Mouse (Mus musculus): Measurements from ENCODE around the gene Elovl3.
A peak's percentile ranks its signal among the peaks of the same experiment; 100 is the strongest.
"Not testable (repeated sequence)": the region's sequence is repeated elsewhere in the genome, so short reads cannot be mapped to it uniquely, and the experiment has no call there.

Elovl3 gene

GRCm38 (mm10) chr19:46131694-46132525 is at the start of gene Elovl3:
Elovl3 (plus strand) TSS chr19:46131897.
- DNase-seq, result peak; percentile 65

GRCm38 (mm10) chr19:46085185-46085584 is 46.5 kb upstream of the Elovl3 start:
- DNase-seq, result no peak

- DNase-seq, result peak; percentile 77
Measured at GRCm38 (mm10) chr19:46086337-46086736, 45.4 kb upstream of the Elovl3 start.

- no peak for DNase-seq
Measured at GRCm38 (mm10) chr19:46087871-46088270, 43.8 kb upstream of the Elovl3 start.

GRCm38 (mm10) chr19:46091641-46092040 is 40.1 kb upstream of the Elovl3 start:
- no peak for DNase-seq

- DNase-seq, result no peak
Measured at GRCm38 (mm10) chr19:46094144-46094543, 37.6 kb upstream of the Elovl3 start.

- no peak for DNase-seq
Measured at GRCm38 (mm10) chr19:46095291-46095690, 36.4 kb upstream of the Elovl3 start.

- no peak for DNase-seq
Measured at GRCm38 (mm10) chr19:46096396-46096795, 35.3 kb upstream of the Elovl3 start.

- DNase-seq, result no peak
Measured at GRCm38 (mm10) chr19:46099561-46099960, 32.1 kb upstream of the Elovl3 start.

- DNase-seq, result no peak
Measured at GRCm38 (mm10) chr19:46103437-46104186, 28.1 kb upstream of the Elovl3 start.

GRCm38 (mm10) chr19:46104187-46104557 is 27.5 kb upstream of the Elovl3 start:
- DNase-seq, result no peak

- DNase-seq, result no peak
Measured at GRCm38 (mm10) chr19:46110214-46110613, 21.5 kb upstream of the Elovl3 start.

- no peak for DNase-seq
Measured at GRCm38 (mm10) chr19:46110781-46111180, 20.9 kb upstream of the Elovl3 start.

- DNase-seq, result no peak
Measured at GRCm38 (mm10) chr19:46114617-46115016, 17.1 kb upstream of the Elovl3 start.

- DNase-seq, result no peak
Measured at GRCm38 (mm10) chr19:46119458-46119857, 12.2 kb upstream of the Elovl3 start.

- DNase-seq, result no peak
Measured at GRCm38 (mm10) chr19:46120872-46121271, 10.8 kb upstream of the Elovl3 start.

- no peak for DNase-seq
Measured at GRCm38 (mm10) chr19:46123876-46124275, 7.8 kb upstream of the Elovl3 start.

GRCm38 (mm10) chr19:46124651-46125050 is 7.0 kb upstream of the Elovl3 start:
- DNase-seq, result no peak

- DNase-seq, result no peak
Measured at GRCm38 (mm10) chr19:46126301-46126700, 5.4 kb upstream of the Elovl3 start.

- DNase-seq, result not testable (repeated sequence)
Measured at GRCm38 (mm10) chr19:46129737-46130136, 2.0 kb upstream of the Elovl3 start.

GRCm38 (mm10) chr19:46131283-46131682 is 414 bp upstream of the Elovl3 start:
- DNase-seq, result no peak

GRCm38 (mm10) chr19:46132577-46132976 is 880 bp downstream of the Elovl3 start:
- no peak for DNase-seq

GRCm38 (mm10) chr19:46135297-46135696 is 3.6 kb downstream of the Elovl3 start:
- DNase-seq, result peak; percentile 91

Measured in retina, postnatal 1 day (tissue).